Mouse (Mus musculus): ENCODE results near the gene Gm10073. TPM values are rescaled to one million over a fixed set of nuclear protein-coding genes. Genes with fewer than 3 reads are reported as not detected.
A peak's percentile ranks its signal among the peaks of the same experiment; 100 is the strongest.
"Not testable (repeated sequence)": the region's sequence is repeated elsewhere in the genome, so short reads cannot be mapped to it uniquely, and the experiment has no call there.

Gm10073 gene
- total RNA-seq, 4 experiments from 2014 or later = 97.6 to 119 (median 113) TPM

DNA sequence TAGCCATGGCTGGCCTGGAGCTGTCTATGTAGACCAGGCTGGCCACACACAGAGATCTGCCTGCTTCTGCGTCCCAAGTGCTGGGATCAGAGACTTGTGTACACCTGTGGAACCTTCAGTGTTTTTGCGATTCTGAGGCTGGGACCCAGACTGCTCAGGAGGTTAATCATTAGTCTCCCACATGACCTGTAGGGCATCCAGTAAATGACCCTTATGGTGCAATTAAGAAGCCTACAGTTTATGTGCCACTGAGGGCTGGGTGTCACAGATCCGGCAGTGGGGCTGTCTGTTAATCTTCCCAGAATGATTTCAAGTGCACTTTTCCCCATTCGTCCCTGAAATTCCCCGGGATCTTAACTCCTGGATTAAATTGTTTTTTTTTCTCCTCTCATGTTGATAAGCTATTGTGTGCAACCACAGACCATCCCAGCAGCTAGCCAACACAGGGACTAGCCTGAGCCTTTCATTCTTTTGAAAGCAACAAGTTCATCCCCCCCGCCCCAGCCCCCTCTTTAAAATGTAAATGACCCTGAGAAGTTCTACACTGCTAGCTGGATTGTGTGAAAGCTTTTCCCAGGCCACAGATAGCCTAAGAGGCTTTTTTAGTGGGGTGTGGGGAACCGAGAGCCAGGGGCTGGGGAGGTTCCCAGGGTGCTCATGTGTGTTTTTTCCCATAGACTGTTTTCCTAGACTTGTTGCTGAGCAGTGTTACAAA is 26.2 kb upstream of the Gm10073 start:
- DNase-seq (ENCODE audit: low spot score) = no peak

DNA sequence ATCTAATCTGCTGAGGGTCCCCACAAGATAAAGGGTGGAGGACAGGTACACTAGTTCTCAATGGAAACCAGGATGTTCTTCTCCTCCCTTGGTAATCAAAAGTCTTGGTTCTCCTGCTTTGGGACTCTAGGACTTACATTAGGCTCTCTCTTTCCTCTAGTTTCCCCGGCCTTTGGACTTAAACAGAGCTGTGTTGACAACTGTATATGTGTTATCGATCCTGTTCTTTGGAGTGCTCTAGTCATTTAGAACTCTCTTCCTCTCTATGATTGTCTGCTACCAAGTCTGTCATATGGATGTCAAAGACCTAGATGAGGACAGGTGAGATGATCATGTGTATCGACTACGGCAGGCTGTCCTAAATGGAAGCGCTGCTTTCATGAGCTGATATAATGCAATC is 23.8 kb upstream of the Gm10073 start:
- no peak for DNase-seq (ENCODE audit: low spot score)

DNA sequence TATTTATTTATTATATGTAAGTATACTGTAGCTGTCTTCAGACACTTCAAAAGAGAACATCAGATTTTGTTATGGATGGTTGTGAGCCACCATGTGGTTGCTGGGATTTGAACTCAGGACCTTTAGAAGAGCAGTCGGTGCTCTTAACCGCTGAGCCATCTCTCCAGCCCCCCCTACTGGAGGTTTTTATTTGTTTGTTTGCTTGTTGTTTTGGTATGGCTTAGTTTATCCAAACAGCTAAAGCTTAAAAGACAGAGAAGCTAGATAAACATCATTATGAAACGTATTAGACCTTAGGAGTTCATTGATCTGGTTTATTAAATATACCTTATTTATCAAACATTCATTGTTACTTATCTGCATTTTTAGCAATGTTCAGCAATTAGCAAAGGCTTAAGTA is 22.4 kb upstream of the Gm10073 start:
- not testable (repeated sequence) for DNase-seq (ENCODE audit: low spot score)

DNA sequence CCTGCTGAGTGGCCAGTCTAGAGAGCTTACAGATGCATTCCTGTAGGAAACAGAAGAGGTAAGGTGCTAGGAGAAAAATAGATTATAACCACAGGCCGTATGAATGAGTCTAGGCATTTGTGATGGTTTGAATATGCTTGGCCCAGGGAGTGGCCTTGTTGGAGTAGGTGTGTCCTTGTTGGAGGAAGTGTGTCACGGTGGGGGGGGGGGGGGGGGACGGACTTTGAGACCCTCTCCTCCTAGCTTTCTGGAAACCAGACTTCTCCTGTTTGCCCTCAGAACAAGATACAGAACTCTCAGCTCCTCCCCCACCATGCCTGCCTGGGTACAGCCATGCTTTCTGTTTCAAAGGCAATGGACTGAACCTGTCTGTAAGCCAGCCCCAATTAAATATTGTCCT is 19.2 kb upstream of the Gm10073 start:
- DNase-seq (ENCODE audit: low spot score) = no peak

DNA sequence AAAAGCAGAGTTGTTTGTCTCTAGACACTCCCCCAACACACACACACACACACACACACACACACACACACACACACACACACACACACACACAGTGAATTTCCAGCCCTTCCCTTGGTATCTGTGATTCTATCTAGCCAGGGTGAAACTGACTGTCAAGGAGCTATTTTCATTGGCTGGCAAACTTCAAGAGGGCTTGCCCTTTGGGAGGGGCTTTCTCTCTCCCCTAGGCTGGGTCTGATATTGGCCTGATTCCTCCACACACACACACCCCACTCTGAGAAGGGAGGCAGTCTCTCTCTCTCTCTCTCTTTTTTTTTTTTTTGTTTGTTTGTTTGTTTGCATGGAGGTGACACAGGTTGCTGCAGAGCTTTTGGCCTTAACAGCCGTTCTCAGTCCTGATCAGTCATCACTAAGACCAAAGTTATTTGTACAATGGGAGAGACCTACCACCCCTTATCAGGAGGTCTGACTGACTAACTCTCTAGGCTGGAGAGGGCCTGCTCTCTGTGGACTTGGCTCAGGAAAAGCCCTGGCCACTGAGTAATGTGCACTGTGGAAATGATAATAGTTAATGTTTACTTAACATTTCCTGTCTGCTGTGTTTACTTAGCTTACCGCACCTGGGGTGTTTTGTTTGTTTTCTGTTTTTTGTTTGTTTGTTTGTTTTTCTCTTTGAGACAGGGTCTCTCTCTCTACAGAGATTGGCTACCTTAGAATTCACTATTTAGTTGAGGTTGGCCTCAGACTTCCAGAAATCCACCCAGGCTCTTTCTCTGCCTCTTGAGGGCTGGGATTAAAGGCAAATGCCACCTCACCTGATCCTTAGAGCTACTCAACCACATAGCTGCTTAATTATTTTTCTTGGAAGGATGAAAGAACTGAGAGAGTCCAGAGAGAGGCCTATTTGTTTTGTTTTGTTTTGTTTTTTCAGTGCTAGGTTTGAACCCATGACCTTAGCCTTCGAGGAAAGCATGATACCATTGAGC is 15.5 kb upstream of the Gm10073 start:
- DNase-seq (ENCODE audit: low spot score) = no peak

DNA sequence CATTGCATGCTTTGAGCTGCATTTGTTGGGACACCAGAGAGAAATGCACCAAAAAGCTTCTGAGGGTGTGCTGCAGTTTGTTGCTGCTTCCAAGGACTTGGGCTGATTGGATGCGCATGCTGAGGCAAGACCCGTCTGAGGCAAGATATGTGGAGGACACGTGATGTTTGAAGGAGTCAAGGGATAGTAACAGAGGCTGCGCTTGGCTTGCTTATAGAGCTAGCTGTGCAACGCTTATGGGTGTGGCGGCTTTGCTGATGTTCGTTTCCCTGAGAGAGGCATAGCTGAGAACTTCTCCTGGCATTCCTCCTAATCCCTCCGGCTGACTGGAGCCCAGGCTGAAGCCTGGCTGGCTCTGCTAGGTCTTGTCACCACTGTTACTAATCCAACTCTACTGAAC is 13.6 kb upstream of the Gm10073 start:
- DNase-seq (ENCODE audit: low spot score) = no peak

DNA sequence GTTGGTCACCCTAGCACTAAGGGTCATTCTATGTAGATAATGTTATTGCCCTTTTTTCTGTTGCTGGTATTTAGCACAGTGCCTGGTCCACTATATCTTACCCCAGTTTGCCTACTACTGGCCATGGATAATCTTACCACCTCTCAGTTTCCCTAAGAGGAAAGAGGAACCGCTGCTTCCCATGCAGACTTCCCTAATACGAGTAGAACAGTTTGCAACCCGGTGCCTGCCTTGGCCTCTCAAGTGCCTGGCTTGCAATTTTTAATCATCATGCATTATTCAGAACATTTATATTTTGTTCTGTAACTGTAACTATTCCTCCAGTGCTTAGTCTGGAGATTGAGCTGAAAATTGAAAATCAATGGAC is 12.4 kb upstream of the Gm10073 start:
- DNase-seq (ENCODE audit: low spot score) = no peak

DNA sequence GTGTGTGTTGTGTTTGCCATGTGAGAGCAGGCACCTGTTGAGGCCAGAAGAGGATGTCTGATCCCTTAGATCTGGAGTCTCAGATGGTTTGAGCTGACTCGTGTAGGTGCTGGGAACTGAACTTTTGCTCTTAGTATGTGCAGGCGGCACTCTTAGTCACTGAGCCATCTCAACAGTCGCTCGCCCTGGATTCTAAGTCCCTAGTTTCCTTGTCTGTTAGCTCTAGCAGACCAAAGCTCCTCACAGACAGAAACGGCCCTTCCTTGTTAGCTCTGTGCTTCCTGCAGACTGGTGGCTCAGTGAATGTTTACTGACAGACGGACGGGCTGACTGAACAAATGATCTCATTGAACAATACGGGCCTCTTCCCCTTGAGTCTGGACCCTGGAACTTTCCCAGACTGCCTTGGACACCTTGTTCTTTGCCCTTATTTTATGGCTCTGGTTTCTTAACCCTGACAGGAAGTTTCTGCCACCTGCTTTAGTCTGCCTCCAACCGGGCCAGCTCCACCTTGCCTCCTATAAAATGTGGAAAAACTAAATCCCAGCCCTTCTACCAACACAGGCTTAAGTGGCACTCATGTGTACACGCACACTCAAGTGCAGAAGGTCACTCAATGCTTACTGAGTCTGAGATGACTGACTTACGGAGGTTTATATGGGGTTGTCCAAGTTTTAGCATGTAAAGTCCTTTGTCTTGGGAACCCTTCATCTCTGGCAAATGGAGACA is 11.8 kb upstream of the Gm10073 start:
- no peak for DNase-seq (ENCODE audit: low spot score)

DNA sequence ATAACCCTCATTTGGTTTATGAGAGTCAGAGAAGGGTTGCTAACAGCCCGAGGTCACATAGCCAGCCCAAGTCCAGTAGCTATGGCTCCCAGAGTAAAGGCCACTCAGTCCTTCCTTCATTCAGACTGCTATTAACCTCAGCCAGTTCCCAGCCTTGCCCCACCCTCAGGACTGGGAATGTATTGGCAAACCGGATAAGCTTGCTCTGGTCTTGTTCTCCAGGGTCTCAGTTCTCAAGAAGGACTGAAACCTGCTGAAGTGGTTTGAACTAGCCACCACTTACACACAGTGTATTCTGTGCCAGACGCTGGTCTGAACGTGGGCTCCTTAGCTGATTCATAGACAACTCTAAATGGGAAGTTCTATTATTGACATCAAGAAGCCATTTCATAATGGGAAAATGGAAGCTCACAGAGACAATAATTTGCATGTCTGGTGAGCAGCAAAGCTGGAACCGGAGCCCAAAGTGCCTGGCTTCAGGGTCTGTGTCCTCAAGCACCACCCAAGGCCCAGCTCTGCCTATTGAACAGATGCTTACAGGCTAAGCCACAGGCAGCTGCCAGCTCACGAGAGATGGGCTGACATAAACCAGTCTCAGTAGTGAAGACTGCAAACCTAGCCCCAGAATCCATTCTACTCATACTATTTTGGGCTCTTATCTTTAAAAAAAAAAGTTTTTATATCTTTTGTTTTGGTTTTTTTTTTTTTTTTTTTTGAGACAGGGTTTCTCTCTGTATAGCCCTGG is 8.3 kb upstream of the Gm10073 start:
- DNase-seq (ENCODE audit: low spot score) = no peak

DNA sequence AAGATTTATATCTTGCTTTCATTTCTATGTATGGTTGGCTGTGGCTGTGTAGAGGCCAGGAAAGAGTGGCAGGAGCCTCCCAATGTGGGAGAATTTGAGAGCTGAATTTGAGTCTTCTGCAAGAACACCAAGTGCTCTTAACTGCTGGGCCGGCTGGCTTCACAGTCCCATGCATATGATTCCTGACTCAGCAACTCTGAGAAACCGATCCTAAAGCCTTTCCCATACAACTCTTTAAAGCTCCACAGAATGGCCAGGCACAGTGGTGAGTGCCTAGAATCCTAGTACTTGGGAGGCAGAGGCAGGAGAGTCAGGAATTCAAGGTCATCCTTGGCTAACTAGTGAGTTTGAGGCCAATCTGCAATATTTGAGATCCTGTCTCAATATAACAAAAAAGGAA is 6.2 kb upstream of the Gm10073 start:
- DNase-seq (ENCODE audit: low spot score) = no peak

DNA sequence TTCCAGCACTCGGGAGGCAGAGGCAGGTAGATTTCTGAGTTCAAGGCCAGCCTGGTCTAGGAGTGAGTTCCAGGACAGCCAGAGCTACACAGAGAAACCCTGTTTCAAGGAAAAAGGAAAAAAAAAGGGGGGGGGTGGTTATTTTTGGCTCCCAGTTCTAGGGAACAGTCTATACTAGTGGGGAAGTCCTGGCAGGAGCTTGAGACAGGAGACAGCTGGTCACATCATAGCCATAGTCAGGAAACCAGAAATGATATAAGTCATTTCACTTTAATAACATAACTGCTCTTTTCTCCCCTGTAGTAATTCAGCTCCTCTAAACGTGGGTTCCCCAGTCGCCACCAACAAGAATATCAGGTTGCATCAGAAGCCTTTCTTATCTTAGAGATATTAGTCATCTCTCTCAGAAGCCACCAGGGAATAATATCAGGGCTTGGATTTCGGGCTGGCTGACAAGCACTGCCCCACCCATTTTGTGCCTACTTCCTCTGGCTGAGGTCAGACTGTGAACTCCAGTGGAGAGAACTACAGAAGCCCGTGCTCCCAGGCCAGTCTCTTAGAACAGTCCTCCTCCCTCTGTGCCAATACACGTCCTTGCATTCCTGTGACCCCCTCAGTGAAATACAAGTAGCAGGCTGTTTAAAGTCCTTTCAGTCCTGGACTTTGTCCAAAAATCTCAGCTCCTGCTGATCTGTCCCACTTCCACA is 3.7 kb upstream of the Gm10073 start:
- DNase-seq (ENCODE audit: low spot score) = peak; percentile 21

DNA sequence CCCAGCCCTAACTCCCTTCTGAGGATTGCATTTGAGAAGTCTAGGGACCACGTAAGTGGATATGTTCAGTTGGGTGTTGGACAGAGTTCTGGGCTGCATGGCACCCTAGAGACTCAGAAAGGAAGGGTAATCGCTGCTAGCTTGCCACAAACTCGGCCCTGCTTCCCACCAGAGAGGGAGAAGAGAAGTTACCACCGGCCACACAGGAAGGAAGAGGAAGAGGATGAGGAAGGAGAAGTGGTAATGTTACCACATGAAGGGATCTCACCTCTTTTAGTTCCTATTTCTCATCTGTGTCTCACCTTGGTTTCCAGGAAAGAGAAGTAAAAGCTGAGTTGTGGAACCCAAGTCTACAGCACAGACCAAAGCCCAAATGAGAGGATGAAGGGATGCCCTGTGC is 1.0 kb upstream of the Gm10073 start:
- no peak for DNase-seq (ENCODE audit: low spot score)

DNA sequence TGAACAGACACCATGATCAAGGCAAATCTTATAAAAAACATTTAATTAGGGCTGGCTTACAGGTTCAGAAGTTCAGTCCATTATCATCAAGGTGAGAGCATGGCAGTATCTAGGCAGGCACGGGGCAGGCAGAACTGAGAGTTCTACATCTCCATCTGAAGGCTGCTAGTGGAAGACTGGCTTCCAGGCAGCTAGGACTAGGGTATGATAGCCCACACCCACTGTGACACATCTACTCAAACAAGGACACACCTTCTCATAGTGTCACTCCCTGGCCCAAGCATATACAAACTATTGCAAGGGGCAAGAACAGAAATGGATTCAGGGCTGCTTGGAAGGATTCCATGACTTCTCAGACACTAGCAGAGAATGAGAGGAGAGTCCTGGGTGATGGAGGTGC is 1.1 kb downstream of the Gm10073 start:
- DNase-seq (ENCODE audit: low spot score) = not testable (repeated sequence)

DNA sequence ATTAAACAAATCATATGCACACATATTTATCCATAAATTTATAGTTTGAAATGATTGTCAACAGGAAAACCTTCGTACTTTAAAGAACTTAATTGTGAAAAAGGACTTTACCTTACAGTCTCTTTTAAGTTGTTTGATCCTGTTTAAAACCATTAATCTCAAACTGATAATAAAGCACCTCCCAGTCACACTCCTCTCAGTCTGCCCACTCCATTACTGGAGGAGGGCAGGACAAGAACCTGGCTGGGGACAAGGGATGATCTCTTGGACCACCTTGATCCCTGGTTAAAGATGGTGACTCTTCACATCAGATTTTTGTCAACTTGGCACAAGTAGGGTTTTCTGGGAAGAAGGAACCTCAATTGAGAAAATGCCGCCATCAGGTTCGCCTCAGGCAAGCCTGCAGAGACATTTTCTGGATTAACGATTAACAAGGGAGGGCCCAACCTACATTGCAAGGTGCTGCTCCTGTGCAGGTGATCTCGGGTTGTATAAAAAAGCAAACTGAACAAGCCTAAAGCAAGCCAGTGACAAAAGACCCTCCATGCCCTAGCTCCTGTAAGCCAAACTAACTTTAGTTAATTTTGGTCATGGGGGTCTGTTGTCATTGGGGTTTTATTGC is 1.6 kb downstream of the Gm10073 start:
- no peak for DNase-seq (ENCODE audit: low spot score)

DNA sequence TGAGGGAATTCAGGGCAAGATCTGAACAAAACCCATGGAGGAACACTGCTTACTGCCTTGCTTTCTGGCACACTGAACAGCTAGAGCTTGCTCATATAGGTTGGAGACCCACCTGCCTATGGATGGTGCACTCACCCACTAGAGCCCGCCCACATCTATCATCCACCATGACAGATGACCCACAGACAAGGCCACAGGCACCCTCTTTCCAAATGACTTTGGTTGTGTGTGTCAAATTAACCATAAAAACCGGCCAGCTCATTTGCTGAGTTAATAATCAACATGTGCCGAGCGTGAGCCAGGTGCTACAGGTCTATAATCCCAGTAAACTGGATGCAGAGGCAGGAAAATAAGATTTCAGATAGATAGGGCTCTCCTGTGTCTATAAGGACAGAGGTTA is 2.9 kb downstream of the Gm10073 start:
- DNase-seq (ENCODE audit: low spot score) = no peak

DNA sequence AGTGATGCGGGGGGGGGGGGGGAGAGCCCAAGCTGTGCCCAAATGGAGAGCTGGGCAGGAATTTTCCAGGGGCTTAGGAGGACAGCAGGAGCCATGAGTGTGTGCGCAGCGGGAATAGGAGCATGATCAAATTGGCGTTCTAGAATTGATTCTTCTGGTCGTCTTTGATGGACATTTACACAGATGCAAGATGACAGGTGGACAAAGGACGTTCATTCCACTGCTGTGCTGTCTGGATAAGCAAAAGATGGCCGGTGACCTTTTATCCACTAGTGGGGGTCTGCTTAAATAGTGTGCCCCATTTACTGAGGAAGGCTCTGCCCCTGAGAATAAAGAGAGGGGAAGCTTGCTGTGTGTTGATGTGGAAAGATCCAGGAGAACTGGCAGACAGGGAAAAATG is 4.3 kb downstream of the Gm10073 start:
- DNase-seq (ENCODE audit: low spot score) = no peak

DNA sequence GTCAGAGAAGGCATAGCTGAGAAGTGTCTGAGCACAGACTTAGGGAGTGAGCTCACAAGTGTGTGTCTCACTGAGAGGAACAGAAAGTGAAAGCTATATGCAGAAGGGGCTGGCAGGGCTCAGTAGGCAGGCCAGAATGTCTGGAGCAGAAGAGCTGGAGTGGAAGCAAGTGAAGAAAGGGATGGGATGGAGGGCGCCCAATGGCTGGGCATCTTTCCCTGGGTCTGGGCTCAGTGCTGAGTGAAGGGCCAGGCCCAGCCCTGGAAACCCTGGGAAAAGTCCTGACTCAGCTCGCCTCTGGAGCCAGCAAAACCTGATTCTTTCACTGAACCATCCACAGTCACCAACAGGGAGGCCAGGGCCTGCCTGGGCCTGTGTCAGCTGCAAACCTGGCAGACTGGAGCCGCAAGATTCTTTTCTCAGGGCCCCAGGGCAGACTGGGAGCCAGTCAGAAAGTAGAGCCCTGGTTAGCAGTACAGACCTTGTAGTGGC is 9.5 kb downstream of the Gm10073 start:
- DNase-seq (ENCODE audit: low spot score) = peak; percentile 9

DNA sequence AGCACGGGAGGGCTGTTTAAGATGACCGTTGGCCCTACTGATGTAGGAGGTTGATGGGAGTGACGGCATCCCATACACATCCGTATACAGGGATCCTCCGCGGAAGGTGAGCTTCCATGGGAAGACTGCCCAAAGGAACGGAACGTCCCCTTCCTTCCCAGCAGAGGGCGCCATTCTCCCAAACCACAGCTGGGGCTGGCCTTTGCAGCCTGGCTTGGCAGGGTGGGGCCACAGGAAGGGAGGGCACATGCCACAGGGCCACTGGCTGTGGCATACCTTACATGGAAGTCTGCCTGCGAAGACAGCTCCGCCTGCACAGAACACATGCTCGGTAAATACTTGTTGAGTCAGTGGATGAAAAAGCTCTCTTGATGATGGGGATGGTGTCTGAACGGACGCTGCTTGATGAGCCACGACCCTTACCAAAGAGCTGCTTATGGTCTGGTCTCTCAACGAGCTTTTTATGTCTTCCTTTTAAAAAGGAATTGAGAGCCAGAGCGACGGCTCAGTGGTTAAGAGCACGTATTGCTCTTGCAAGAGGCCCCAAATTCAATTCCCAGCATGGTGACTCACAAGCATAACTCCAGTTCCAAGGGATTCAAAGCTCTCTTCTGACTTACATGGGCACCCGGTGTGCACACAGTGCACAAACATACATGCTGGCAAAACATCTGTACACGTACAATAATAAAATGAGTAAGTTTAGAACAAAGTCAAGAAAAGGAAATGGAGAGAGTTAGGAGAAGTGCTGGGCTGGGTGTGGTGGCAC is 12.0 kb downstream of the Gm10073 start:
- peak; percentile 22 for DNase-seq (ENCODE audit: low spot score)

DNA sequence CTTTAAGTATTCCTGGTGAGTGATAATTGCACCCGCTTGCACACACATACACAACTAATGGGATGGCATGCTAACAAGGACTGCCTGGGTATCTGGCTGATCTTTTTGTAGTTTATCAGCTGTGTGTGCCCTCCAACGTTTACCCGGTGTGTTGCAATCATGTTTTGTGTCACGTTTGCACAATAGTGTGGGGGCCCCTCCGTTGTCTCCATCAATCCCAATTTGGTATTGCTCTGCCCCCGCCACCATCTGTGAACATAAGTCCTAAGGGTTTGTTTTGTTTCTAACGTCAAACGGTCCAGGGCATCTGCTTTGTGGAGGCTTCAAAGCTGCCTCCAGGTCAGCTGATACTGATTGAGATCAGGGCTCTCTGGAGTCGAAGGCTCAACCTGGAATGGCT is 13.4 kb downstream of the Gm10073 start:
- DNase-seq (ENCODE audit: low spot score) = no peak
